Mouse (Mus musculus) myocyte (in vitro differentiated cells): ENCODE measurements at regions not wholly inside any gene's neighbourhood (a gene's known extent, or its start where the extent isn't known, plus 50 kb on each side); places are given as distances from the start of the nearest gene placed in this dataset.
A peak's percentile ranks its signal among the peaks of the same experiment; 100 is the strongest.

Experiments
- H3K27me3 ChIP-seq: one replicate; pipeline ENCODE4 v1.6.1; 2011; ENCODE audit not compliant: control insufficient read depth, insufficient read depth, insufficient read length
- H3K36me3 ChIP-seq: one replicate; pipeline ENCODE4 v1.6.1; 2011; ENCODE audit not compliant: control insufficient read depth, insufficient read depth
- H3K4me2 ChIP-seq: one replicate; pipeline ENCODE4 v1.6.1; 2011; ENCODE audit warnings: low read depth, control low read depth
- H3K4me3 ChIP-seq: one replicate; pipeline ENCODE4 v1.5.1; 2011; ENCODE audit warnings: mild to moderate bottlenecking, control low read depth, moderate library complexity
- H3K79me2 ChIP-seq: one replicate; pipeline ENCODE4 v1.6.1; 2011; ENCODE audit not compliant: control insufficient read depth, insufficient read depth
- H3ac ChIP-seq: one replicate; pipeline ENCODE4 v1.6.1; 2011; ENCODE audit not compliant: control insufficient read depth, insufficient read length
- CEBPB ChIP-seq: IDR thresholded peaks from 2 replicates; pipeline ENCODE4 v1.6.1; 2011; ENCODE audit warnings: mild to moderate bottlenecking, moderate library complexity; ENCODE audit not compliant: poor library complexity, insufficient read depth, severe bottlenecking
- E2F4 ChIP-seq: IDR thresholded peaks from one replicate; pipeline ENCODE4 v1.6.1; 2011; ENCODE audit warnings: mild to moderate bottlenecking, control low read depth, moderate library complexity; ENCODE audit not compliant: insufficient read depth
- MAX ChIP-seq: IDR thresholded peaks from one replicate; pipeline ENCODE4 v1.6.1; 2011; ENCODE audit warnings: low read depth, mild to moderate bottlenecking, control low read depth
- MYOD1 ChIP-seq, 3 experiments: IDR thresholded peaks; one replicate each; pipeline ENCODE4 v1.6.1; 2011; ENCODE audit warnings: control low read depth in 2 of 3, low read depth in 2 of 3, mild to moderate bottlenecking in 2 of 3, moderate library complexity in 1 of 3; ENCODE audit not compliant: insufficient read length in 2 of 3, control insufficient read depth in 1 of 3
- MYOG ChIP-seq, 3 experiments: IDR thresholded peaks; one replicate each; pipeline ENCODE4 v1.6.1; 2011; ENCODE audit warnings: control low read depth in 2 of 3, low read depth in 2 of 3, mild to moderate bottlenecking in 2 of 3; ENCODE audit not compliant: insufficient read length in 2 of 3, control insufficient read depth in 1 of 3, insufficient read depth in 1 of 3
- POLR2A ChIP-seq: IDR thresholded peaks from one replicate; pipeline ENCODE4 v1.6.1; 2011; ENCODE audit warnings: low read depth, mild to moderate bottlenecking, control low read depth, moderate library complexity; ENCODE audit not compliant: insufficient read length
- POLR2AphosphoS2 ChIP-seq: IDR thresholded peaks from one replicate; pipeline ENCODE4 v1.6.1; 2011; ENCODE audit warnings: low read depth, control low read depth; ENCODE audit not compliant: insufficient read length
- REST ChIP-seq: IDR thresholded peaks from one replicate; pipeline ENCODE4 v1.6.1; 2011; ENCODE audit warnings: mild to moderate bottlenecking, control low read depth, moderate library complexity; ENCODE audit not compliant: insufficient read depth, insufficient read length
- SRF ChIP-seq: IDR thresholded peaks from one replicate; pipeline ENCODE4 v1.6.1; 2011; ENCODE audit warnings: low read depth; ENCODE audit not compliant: control insufficient read depth, insufficient read length
- TCF12 ChIP-seq: IDR thresholded peaks from one replicate; pipeline ENCODE4 v1.6.1; 2011; ENCODE audit warnings: mild to moderate bottlenecking, control low read depth; ENCODE audit not compliant: poor library complexity, insufficient read depth, severe bottlenecking
- TCF3 ChIP-seq: IDR thresholded peaks from one replicate; pipeline ENCODE4 v1.6.1; 2011; ENCODE audit warnings: low read depth, control low read depth; ENCODE audit not compliant: insufficient read length
- USF1 ChIP-seq: IDR thresholded peaks from one replicate; pipeline ENCODE4 v1.6.1; 2011; ENCODE audit warnings: low read depth, mild to moderate bottlenecking, control low read depth, moderate library complexity

- H3K36me3 ChIP-seq = no peaks in the 10 kb centered on the region
- H3K79me2 ChIP-seq = no peaks in the 10 kb centered on the region
- no peak for TF ChIP-seq E2F4
- peak in 1 of 3 experiments; percentile 19 for TF ChIP-seq MYOG (IDR thresholded peaks at IDR 0.05; ENCODE audit: control insufficient read depth in 1 of 3, insufficient read depth in 1 of 3, insufficient read length in 2 of 3, low read depth in 2 of 3)
These were observed 52.2 kb downstream of the Rhob start for GRCm38 (mm10) chr12:8447612-8448011.

DNA sequence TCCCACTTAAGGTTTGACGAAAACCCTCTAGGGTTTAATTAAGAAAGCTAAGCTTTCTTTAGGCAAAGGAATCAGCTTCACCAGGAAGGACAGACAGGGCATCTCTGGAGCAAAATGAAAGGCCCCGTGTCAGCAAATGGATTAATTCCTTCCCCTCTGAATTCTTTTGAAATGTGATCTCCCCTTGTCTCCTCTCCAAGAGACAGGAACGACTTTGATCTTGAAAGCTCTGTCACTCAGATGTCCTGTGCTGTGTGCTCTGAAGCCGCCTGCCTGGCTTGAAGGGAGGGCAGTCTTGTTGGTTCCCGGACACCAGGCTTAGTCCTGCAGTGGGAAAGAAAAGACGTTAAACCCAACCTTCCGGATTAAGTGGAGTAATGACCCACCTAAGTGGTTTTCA is 52.8 kb downstream of the Rhob start:
- H3K4me3 ChIP-seq = no peak overlapping the region
- H3K79me2 ChIP-seq = no peaks in the 10 kb centered on the region
- no peaks in the 10 kb centered on the region for H3K36me3 ChIP-seq
- no peaks in the 10 kb centered on the region for H3K27me3 ChIP-seq
- H3K4me2 ChIP-seq = peak overlapping the region; percentile 24
- H3ac ChIP-seq = no peak overlapping the region
- TF ChIP-seq POLR2AphosphoS2 = no peak
- no peak for TF ChIP-seq TCF3
- no peak for TF ChIP-seq TCF12

More at GRCm38 (mm10) chr12:8447612-8448011, 52.2 kb downstream of the Rhob start:
- no peak overlapping the region for H3ac ChIP-seq
- no peak overlapping the region for H3K4me3 ChIP-seq
- no peaks in the 10 kb centered on the region for H3K27me3 ChIP-seq
- H3K4me2 ChIP-seq = peak overlapping the region; percentile 3

DNA sequence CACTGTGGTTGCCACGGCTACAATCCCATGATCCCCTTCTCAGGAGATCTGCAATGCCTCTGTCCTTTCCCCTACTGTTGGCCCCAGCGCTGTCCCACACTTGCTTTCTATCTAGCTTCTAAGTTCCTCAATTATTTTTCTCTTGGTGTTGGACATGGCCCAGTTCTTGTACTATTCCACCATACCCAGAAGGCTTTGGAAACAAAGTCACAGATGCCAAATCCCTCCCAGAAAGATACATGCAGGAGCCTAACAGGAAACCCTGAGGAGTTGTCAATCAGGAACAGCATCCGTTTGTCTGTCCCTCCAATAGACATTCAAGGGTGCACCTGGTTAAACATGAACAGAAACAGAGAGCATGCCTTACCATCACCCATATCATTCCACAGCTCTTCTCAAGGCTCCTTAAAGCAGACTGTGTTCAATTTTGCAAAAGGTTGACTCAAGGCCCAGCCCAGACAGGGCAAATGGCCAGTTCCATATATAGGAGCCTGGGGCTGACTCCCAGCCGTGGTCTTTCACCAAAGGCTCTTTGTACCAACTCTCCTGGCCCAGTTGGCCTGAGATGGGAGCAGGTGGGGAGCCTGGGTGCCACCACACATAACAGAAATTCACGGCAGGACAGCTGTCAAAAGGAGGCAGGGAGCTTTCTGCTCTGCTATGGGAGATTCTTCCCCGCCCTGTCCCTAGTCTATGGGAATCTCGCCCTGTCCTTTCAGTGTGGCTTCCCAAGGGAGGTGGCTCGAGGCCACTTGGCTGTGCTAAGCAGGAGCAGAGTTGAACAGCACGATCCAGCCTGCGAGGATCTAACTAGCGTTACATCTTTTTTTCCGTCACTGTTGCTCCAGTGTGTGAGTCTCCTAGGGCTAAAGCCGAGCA is 54.6 kb downstream of the Rhob start:
- TF ChIP-seq MYOD1 (IDR thresholded peaks at IDR 0.05; ENCODE audit: control insufficient read depth in 1 of 3, insufficient read length in 2 of 3, low read depth in 2 of 3) (peak; percentile 75 to 97 (median 88)), TCF12 (peak; percentile 94), SRF (peak; percentile 30), USF1 (no peak), POLR2AphosphoS2 (peak; percentile 28), TCF3 (peak; percentile 83), MYOG (IDR thresholded peaks at IDR 0.05; ENCODE audit: control insufficient read depth in 1 of 3, insufficient read depth in 1 of 3, insufficient read length in 2 of 3, low read depth in 2 of 3) (peak; percentile 87 to 99 (median 97)), E2F4 (no peak), POLR2A (peak; percentile 36), CEBPB (no peak)
- Histone ChIP-seq H3K4me3 (peak overlapping the region; percentile 23), H3ac (no peak overlapping the region), H3K4me2 (peak overlapping the region; percentile 72), H3K36me3 (no peaks in the 10 kb centered on the region), H3K79me2 (no peaks in the 10 kb centered on the region), H3K27me3 (no peaks in the 10 kb centered on the region)

DNA sequence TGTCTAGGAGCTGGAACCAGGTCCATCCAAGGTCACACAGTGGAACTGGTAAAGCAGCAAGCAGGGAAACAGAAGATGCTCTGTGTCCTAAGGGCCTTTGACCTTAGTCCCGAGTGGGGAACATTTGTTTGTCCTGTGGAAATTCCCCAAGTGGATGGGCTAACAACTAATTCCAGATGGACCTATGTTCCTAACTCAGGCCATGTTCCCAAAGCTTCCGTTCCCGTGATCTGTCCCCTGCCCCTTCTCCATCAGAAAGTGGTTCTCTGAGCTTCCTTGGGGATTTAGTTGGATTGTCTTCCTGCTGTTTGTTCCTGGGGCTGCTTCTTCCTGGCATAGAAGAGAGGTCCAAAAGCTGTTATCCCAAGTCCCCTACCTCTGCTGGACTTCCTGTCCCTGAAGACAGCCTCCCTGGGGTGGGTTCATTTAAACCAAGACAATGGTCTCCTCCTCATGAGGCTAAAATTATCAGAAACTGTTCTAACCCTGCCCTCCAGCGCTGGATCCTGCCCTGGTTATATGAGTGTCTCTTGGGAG is 55.8 kb downstream of the Rhob start:
- no peak overlapping the region for H3ac ChIP-seq
- TF ChIP-seq TCF3 = no peak
- TF ChIP-seq MYOG (IDR thresholded peaks at IDR 0.05; ENCODE audit: control insufficient read depth in 1 of 3, insufficient read depth in 1 of 3, insufficient read length in 2 of 3, low read depth in 2 of 3) = no peak
- TF ChIP-seq POLR2AphosphoS2 = peak; percentile 7
- peak overlapping the region; percentile 23 for H3K4me3 ChIP-seq
- no peaks in the 10 kb centered on the region for H3K79me2 ChIP-seq
- H3K36me3 ChIP-seq = no peaks in the 10 kb centered on the region
- no peaks in the 10 kb centered on the region for H3K27me3 ChIP-seq
- H3K4me2 ChIP-seq = peak overlapping the region; percentile 72

DNA sequence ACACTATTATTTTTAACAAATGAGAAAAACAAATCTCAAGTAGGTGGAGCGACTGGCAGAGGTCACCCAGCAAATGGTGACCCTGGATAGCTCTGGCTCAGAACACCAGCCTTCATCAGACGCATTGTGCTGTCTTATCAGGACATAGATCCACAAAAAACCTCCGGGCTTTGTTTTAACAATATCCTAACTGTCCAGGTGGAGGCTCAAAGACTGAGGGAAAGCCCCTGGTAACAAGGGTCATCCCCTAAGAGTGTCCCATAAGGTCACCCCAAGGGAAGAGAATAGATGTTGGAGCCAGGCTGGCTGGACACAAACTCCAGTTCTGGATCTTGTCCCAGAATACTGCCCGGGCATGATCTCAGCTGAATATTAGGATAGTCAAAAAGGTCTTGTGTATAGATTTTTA is 56.6 kb downstream of the Rhob start:
- H3K27me3 ChIP-seq = no peaks in the 10 kb centered on the region
- TF ChIP-seq SRF (no peak), TCF3 (no peak), POLR2A (no peak), MYOG (IDR thresholded peaks at IDR 0.05; ENCODE audit: control insufficient read depth in 1 of 3, insufficient read depth in 1 of 3, insufficient read length in 2 of 3, low read depth in 2 of 3) (no peak), MAX (no peak), USF1 (no peak), POLR2AphosphoS2 (no peak), MYOD1 (IDR thresholded peaks at IDR 0.05; ENCODE audit: control insufficient read depth in 1 of 3, insufficient read length in 2 of 3, low read depth in 2 of 3) (no peak), CEBPB (no peak), REST (no peak), E2F4 (no peak), TCF12 (no peak)
- H3K36me3 ChIP-seq = no peaks in the 10 kb centered on the region
- H3ac ChIP-seq = no peak overlapping the region
- peak overlapping the region; percentile 23 for H3K4me3 ChIP-seq
- peak overlapping the region; percentile 72 for H3K4me2 ChIP-seq
- no peaks in the 10 kb centered on the region for H3K79me2 ChIP-seq
